Mouse (Mus musculus): Measurements from ENCODE around the gene Gm45140. TPM values are rescaled to one million over a fixed set of nuclear protein-coding genes. Genes with fewer than 3 reads are reported as not detected.
"Not testable (repeated sequence)": the region's sequence is repeated elsewhere in the genome, so short reads cannot be mapped to it uniquely, and the experiment has no call there.

The Gm45140 gene
- polyA plus RNA-seq, 1 experiment from 2014 or later: 3.6 TPM

DNA sequence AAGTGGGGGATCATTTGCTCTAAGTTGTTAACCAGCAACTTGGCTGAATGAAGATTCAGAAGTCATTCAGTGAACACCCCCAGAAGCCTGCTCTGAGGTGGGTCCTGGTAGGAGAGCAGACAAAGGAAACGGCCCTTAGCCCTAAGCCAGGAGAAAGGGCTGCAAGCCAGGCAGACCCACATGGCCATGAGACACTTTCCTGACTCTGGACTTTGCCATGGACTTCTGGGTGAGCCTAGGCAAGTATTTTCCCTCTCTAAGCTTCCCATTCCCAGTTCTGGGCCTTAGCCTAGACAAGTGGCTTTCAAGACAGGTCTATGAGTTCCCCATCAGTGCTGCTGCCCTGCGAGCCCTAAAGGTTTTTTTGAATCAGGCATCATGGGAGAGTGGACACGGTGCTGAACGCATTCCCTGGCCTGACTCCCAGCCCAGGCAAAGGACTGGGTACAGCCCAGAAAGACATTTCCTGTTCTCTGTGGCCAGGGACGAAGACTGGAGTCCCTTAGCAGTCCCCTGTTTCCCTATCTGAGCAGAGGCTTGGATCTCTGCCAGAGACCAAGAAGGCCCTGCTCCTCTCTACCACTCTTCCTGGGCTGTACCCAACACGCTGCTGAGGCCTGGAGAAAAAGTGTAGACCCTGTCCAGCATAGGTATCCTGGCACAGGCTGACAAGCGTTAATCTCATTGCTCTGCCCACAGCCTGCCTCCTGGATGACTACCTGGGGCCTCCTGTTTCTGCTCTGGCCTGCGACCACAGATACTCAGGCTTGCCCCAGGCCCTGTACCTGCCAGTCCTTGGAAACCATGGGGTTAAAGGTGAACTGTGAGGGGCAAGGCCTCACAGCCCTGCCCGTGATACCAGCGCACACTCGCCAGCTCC lies 57.1 kb downstream of the Gm45140 start:
- WGBS: 72% methylated on average over 11 of the region's 11 CpGs
- no peak for ATAC-seq (ENCODE audit: low read depth)
- H3K4me1 ChIP-seq (ENCODE audit: control insufficient read depth, insufficient read depth, low read length): no peaks in the 10 kb centered on the region
- no peak overlapping the region for H3K4me3 ChIP-seq (ENCODE audit: low read depth, low read length)
- H3K36me3 ChIP-seq (ENCODE audit: control insufficient read depth, insufficient read depth, low read length): no peaks in the 10 kb centered on the region
- no peak overlapping the region for H3K4me2 ChIP-seq (ENCODE audit: low read depth, low read length)
- no peak overlapping the region for H3K27ac ChIP-seq (replicated peaks; ENCODE audit: low read depth, low read length)
- no peaks in the 10 kb centered on the region for H3K27me3 ChIP-seq (replicated peaks; ENCODE audit: control insufficient read depth, insufficient read depth, low read length)
- H3K9me3 ChIP-seq (ENCODE audit: control insufficient read depth, low read length): no peaks in the 10 kb centered on the region
- DNase-seq (ENCODE audit: low spot score): no peak
- no peak overlapping the region for H3K9ac ChIP-seq (ENCODE audit: low read depth, low read length)

DNA sequence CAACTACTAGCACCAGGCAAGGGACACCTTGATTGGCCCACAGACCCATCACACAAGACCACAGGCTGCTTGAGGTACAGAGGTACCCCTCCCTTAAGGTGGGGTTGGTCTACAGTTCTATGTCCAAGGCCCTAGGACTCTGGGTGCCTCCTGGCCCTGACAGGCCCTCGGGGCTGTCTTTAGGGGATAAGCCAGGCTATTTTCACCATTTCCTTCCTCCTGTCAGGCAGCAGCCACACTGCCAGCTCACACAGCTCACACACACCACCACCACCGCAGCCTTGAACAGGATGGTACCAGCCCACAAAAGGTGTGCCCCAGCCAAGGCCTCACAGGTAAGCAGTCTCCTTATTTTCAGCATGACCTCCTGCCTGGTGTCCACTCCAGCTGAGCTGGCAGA lies 57.8 kb downstream of the Gm45140 start, which contains the start of gene Gp9:
TSS of gene Gp9 (plus strand) at position 231 of the 400 bp plus-strand sequence.
- ATAC-seq (ENCODE audit: low read depth): no peak
- DNase-seq (ENCODE audit: low spot score): no peak
- Histone ChIP-seq H3K9ac (ENCODE audit: low read depth, low read length) (no peak within 1 kb of the TSS), H3K4me1 (ENCODE audit: control insufficient read depth, insufficient read depth, low read length) (no peaks in the 10 kb centered on the region), H3K9me3 (ENCODE audit: control insufficient read depth, low read length) (no peaks in the 10 kb centered on the region), H3K4me2 (ENCODE audit: low read depth, low read length) (no peak within 1 kb of the TSS), H3K27me3 (replicated peaks; ENCODE audit: control insufficient read depth, insufficient read depth, low read length) (no peaks in the 10 kb centered on the region), H3K36me3 (ENCODE audit: control insufficient read depth, insufficient read depth, low read length) (no peaks in the 10 kb centered on the region), H3K4me3 (ENCODE audit: low read depth, low read length) (no peak within 1 kb of the TSS), H3K27ac (replicated peaks; ENCODE audit: low read depth, low read length) (no peak within 1 kb of the TSS)
- 67% methylated on average over 2 of the region's 2 CpGs for WGBS

DNA sequence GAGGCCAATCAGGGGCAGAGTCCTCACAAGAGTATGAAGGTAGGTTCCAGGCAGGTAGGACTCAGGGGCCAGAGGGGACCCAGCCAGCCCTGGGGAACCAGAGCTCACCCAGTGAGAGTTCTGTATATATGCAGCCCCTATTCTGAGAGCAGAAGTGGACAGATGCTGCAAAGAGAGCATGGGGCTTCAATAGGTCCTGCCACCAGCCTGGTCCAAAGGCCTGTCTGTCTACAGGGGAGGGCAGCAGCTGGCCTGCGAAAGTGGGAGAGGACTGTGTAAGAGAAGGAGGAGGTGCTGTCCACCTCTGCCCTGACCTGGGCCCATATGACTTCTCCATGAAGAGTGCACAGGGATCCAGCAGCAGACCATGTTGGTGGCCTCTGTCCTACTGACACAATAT lies 58.9 kb downstream of the Gm45140 start:
- 89% methylated on average over 1 of the region's 1 CpGs for WGBS
- no peak overlapping the region for H3K9ac ChIP-seq (ENCODE audit: low read depth, low read length)
- no peak overlapping the region for H3K27ac ChIP-seq (replicated peaks; ENCODE audit: low read depth, low read length)
- H3K27me3 ChIP-seq (replicated peaks; ENCODE audit: control insufficient read depth, insufficient read depth, low read length): no peaks in the 10 kb centered on the region
- no peaks in the 10 kb centered on the region for H3K4me1 ChIP-seq (ENCODE audit: control insufficient read depth, insufficient read depth, low read length)
- no peaks in the 10 kb centered on the region for H3K36me3 ChIP-seq (ENCODE audit: control insufficient read depth, insufficient read depth, low read length)
- DNase-seq (ENCODE audit: low spot score) (no peak), ATAC-seq (ENCODE audit: low read depth) (no peak)
- no peak overlapping the region for H3K4me2 ChIP-seq (ENCODE audit: low read depth, low read length)
- H3K4me3 ChIP-seq (ENCODE audit: low read depth, low read length): no peak overlapping the region
- H3K9me3 ChIP-seq (ENCODE audit: control insufficient read depth, low read length): no peaks in the 10 kb centered on the region

DNA sequence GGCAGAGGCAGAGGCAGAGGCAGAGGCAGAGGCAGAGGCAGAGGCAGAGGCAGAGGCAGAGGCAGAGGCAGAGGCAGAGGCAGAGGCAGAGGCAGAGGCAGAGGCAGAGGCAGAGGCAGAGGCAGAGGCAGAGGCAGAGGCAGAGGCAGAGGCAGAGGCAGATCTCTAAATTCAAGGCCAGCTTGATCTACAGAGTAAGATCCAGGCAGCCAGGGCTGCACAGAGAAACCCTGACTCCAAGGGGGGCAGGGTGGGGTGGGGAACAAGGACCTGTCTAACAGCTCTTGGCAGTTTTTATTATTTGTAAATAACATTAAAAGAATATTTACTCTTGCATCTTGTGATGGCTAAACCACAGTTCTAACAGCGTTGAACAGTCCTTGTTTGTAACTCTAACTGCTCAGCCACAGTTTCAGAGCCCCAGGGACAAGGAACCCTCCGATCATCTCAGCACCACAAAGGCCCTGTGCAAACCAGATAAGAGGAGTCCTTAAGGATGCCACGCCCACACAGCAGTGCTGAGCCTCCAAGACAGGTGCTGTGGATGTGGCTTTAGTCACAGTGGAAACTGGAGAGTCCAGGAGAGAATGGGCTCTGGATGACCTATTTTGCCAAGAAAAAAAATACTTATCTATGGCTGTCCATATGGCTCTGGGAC lies 59.9 kb downstream of the Gm45140 start:
- Histone ChIP-seq H3K4me3 (ENCODE audit: low read depth, low read length) (no peak overlapping the region), H3K9ac (ENCODE audit: low read depth, low read length) (no peak overlapping the region), H3K27me3 (replicated peaks; ENCODE audit: control insufficient read depth, insufficient read depth, low read length) (no peaks in the 10 kb centered on the region), H3K27ac (replicated peaks; ENCODE audit: low read depth, low read length) (no peak overlapping the region), H3K36me3 (ENCODE audit: control insufficient read depth, insufficient read depth, low read length) (no peaks in the 10 kb centered on the region), H3K4me2 (ENCODE audit: low read depth, low read length) (no peak overlapping the region), H3K4me1 (ENCODE audit: control insufficient read depth, insufficient read depth, low read length) (no peaks in the 10 kb centered on the region), H3K9me3 (ENCODE audit: control insufficient read depth, low read length) (no peaks in the 10 kb centered on the region)
- ATAC-seq (ENCODE audit: low read depth): no peak
- no peak for DNase-seq (ENCODE audit: low spot score)
- 61% methylated on average over 3 of the region's 3 CpGs for WGBS

DNA sequence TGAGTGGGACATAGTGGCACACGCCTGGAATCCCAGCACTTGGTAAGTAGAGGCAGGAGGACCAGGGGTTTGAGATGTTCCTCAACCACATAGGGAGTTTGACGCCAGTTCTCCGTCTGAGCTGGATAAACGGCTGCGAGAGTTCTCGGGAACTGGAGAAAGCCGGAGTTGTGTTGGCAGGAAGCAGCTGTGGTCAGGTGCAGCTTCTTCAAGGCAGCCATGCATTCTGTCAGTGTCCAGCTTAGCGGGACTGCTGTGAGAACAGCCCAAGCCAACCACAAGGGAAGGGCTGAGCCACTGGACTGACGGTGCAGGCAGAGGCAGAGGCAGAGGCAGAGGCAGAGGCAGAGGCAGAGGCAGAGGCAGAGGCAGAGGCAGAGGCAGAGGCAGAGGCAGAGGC lies 60.7 kb downstream of the Gm45140 start:
- WGBS: 79% methylated on average over 9 of the region's 9 CpGs
- H3K36me3 ChIP-seq (ENCODE audit: control insufficient read depth, insufficient read depth, low read length): no peaks in the 10 kb centered on the region
- H3K4me2 ChIP-seq (ENCODE audit: low read depth, low read length): no peak overlapping the region
- ATAC-seq (ENCODE audit: low read depth): no peak
- H3K9ac ChIP-seq (ENCODE audit: low read depth, low read length): no peak overlapping the region
- H3K27ac ChIP-seq (replicated peaks; ENCODE audit: low read depth, low read length): no peak overlapping the region
- DNase-seq (ENCODE audit: low spot score): no peak
- no peak overlapping the region for H3K4me3 ChIP-seq (ENCODE audit: low read depth, low read length)
- H3K9me3 ChIP-seq (ENCODE audit: control insufficient read depth, low read length): no peaks in the 10 kb centered on the region
- H3K4me1 ChIP-seq (ENCODE audit: control insufficient read depth, insufficient read depth, low read length): no peaks in the 10 kb centered on the region
- H3K27me3 ChIP-seq (replicated peaks; ENCODE audit: control insufficient read depth, insufficient read depth, low read length): no peaks in the 10 kb centered on the region

- no peak overlapping the region for H3K9ac ChIP-seq (ENCODE audit: low read depth, low read length)
- no peaks in the 10 kb centered on the region for H3K27me3 ChIP-seq (replicated peaks; ENCODE audit: control insufficient read depth, insufficient read depth, low read length)
- H3K36me3 ChIP-seq (ENCODE audit: control insufficient read depth, insufficient read depth, low read length): no peaks in the 10 kb centered on the region
- H3K4me2 ChIP-seq (ENCODE audit: low read depth, low read length): no peak overlapping the region
- ATAC-seq (ENCODE audit: low read depth) (no peak), DNase-seq (ENCODE audit: low spot score) (no peak)
- no peak overlapping the region for H3K4me3 ChIP-seq (ENCODE audit: low read depth, low read length)
- WGBS: 41% methylated on average over 1 of the region's 1 CpGs
- H3K27ac ChIP-seq (replicated peaks; ENCODE audit: low read depth, low read length): no peak overlapping the region
- no peaks in the 10 kb centered on the region for H3K9me3 ChIP-seq (ENCODE audit: control insufficient read depth, low read length)
- H3K4me1 ChIP-seq (ENCODE audit: control insufficient read depth, insufficient read depth, low read length): no peaks in the 10 kb centered on the region
Observed at GRCm38 (mm10) chr6:87774466-87774865, 61.1 kb downstream of the Gm45140 start.

- H3K4me3 ChIP-seq (ENCODE audit: low read depth, low read length): no peak overlapping the region
- 50% methylated on average over 8 of the region's 8 CpGs for WGBS
- H3K27ac ChIP-seq (replicated peaks; ENCODE audit: low read depth, low read length): no peak overlapping the region
- H3K4me2 ChIP-seq (ENCODE audit: low read depth, low read length): no peak overlapping the region
- no peaks in the 10 kb centered on the region for H3K4me1 ChIP-seq (ENCODE audit: control insufficient read depth, insufficient read depth, low read length)
- DNase-seq (ENCODE audit: low spot score) (peak; percentile 28), ATAC-seq (ENCODE audit: low read depth) (no peak)
- no peaks in the 10 kb centered on the region for H3K36me3 ChIP-seq (ENCODE audit: control insufficient read depth, insufficient read depth, low read length)
- H3K9me3 ChIP-seq (ENCODE audit: control insufficient read depth, low read length): no peaks in the 10 kb centered on the region
- no peak overlapping the region for H3K9ac ChIP-seq (ENCODE audit: low read depth, low read length)
- no peaks in the 10 kb centered on the region for H3K27me3 ChIP-seq (replicated peaks; ENCODE audit: control insufficient read depth, insufficient read depth, low read length)
Observed at GRCm38 (mm10) chr6:87770626-87771025, 65.0 kb downstream of the Gm45140 start.

DNA sequence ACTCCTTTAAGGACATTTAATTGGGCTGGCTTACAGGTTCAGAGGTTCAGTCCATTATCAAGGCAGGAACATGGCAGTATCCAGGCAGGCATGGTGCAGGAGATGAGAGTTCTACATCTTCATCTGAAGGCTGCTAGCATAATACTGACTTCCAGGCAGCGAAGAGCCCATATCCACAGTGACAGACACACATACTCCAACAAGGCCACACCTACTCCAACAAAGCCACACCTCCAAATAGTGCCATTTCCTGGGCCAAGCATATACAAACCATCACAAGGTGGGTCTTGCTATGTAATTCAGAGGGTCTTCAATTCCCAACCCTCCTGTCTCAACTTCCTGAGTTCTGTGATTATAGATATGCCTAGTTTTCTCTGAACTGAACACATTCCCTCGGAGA lies 71.3 kb downstream of the Gm45140 start:
- not testable (repeated sequence) for H3K9ac ChIP-seq (ENCODE audit: low read depth, low read length); H3K4me2 ChIP-seq (ENCODE audit: low read depth, low read length); DNase-seq (ENCODE audit: low spot score); H3K36me3 ChIP-seq (ENCODE audit: control insufficient read depth, insufficient read depth, low read length); ATAC-seq (ENCODE audit: low read depth); H3K27ac ChIP-seq (replicated peaks; ENCODE audit: low read depth, low read length); H3K4me3 ChIP-seq (ENCODE audit: low read depth, low read length); H3K9me3 ChIP-seq (ENCODE audit: control insufficient read depth, low read length); H3K27me3 ChIP-seq (replicated peaks; ENCODE audit: control insufficient read depth, insufficient read depth, low read length); H3K4me1 ChIP-seq (ENCODE audit: control insufficient read depth, insufficient read depth, low read length)
- 86% methylated on average over 2 of the region's 2 CpGs for WGBS
